7 mouse cellular contexts compared by ENCODE assay signal in genomic region chr3:119684741-119685140, GRCm38 (mm10).
"Had no signal": no experiment of that assay in that cellular context is flagged by ENCODE, and none has a peak within 500 bp of the region (broad histone marks: within the 10 kb centered on the region; RNA-seq: fewer than 3 reads in every experiment).

No protein-coding gene starts in this region.

- DNase-seq: kidney, adult 18-20 months; kidney, postnatal 10 days; lung, adult 2 months; lung, postnatal 36 days; right cerebral cortex, postnatal 4 days; thymus, postnatal 4 days had no signal

- ATAC-seq: lung, postnatal 0 days had no signal
